Mouse (Mus musculus) MEL (cell line): ENCODE results near the gene Gm29133. TPM values are rescaled to one million over a fixed set of nuclear protein-coding genes. Genes with fewer than 3 reads are reported as not detected.

Experiments used
- DNase-seq: peaks from one replicate; pipeline ENCODE4 v3.0.0; 2011; ENCODE audit warnings: low read depth, low spot score
- H3K27ac ChIP-seq: 2 replicates; pipeline ENCODE4 v1.5.1; 2012; ENCODE audit warnings: low read depth, mild to moderate bottlenecking, control low read depth, low read length, moderate library complexity; ENCODE audit not compliant: control insufficient read depth
- H3K27me3 ChIP-seq, 2 experiments: fragments of 150-350 bp in 1 of 2; sonication (generic) in 1 of 2; 2 replicates each; pipeline ENCODE4 v1.6.1; 2012; ENCODE audit warnings: low read length in 2 of 2, mild to moderate bottlenecking in 2 of 2, improper control_type of control experiment in 1 of 2, moderate library complexity in 1 of 2; ENCODE audit not compliant: insufficient read depth in 2 of 2, control insufficient read depth in 1 of 2
- H3K36me3 ChIP-seq, 2 experiments: 2 replicates each; pipeline ENCODE4 v1.6.1; 2012 to 2014; ENCODE audit warnings: low read length in 2 of 2, improper control_type of control experiment in 1 of 2, inconsistent platforms in 1 of 2, mild to moderate bottlenecking in 1 of 2; ENCODE audit not compliant: insufficient read depth in 2 of 2, control insufficient read depth in 1 of 2
- H3K4me1 ChIP-seq, 2 experiments: fragments of 150-350 bp in 1 of 2; sonication (generic) in 1 of 2; 2 replicates each; pipeline ENCODE4 v1.6.1; 2012; ENCODE audit warnings: low read length in 2 of 2, improper control_type of control experiment in 1 of 2, mild to moderate bottlenecking in 1 of 2; ENCODE audit not compliant: insufficient read depth in 2 of 2, control insufficient read depth in 1 of 2
- H3K4me3 ChIP-seq, 2 experiments: fragments of 150-350 bp in 1 of 2; sonication (generic) in 1 of 2; 2 replicates each; pipeline ENCODE4 v1.5.1; 2012; ENCODE audit warnings: low read depth in 2 of 2, low read length in 2 of 2, mild to moderate bottlenecking in 2 of 2, moderate library complexity in 2 of 2, control low read depth in 1 of 2, improper control_type of control experiment in 1 of 2; ENCODE audit not compliant: control insufficient read depth in 1 of 2, insufficient read depth in 1 of 2
- H3K79me2 ChIP-seq: 2 replicates; pipeline ENCODE4 v1.6.1; 2012; ENCODE audit warnings: mild to moderate bottlenecking, low read length, moderate library complexity; ENCODE audit not compliant: control insufficient read depth, poor library complexity, insufficient read depth
- H3K9ac ChIP-seq: 2 replicates; pipeline ENCODE4 v1.6.1; 2012; ENCODE audit warnings: low read depth, mild to moderate bottlenecking, control low read depth, low read length, moderate library complexity; ENCODE audit not compliant: control insufficient read depth, poor library complexity, severe bottlenecking
- H3K9me3 ChIP-seq: fragments of 150-350 bp; sonication (generic); replicated peaks from 2 replicates; pipeline ENCODE4 v1.6.1; 2012; ENCODE audit warnings: mild to moderate bottlenecking, low read length, improper control_type of control experiment, moderate library complexity; ENCODE audit not compliant: insufficient read depth
- CTCF ChIP-seq, 3 experiments: IDR thresholded peaks in 2 of 3; conservative IDR thresholded peaks in 1 of 3; 2 replicates each; pipeline ENCODE4 v1.5.1; 2011 to 2012; ENCODE audit warnings: low read length in 3 of 3, low read depth in 2 of 3, mild to moderate bottlenecking in 2 of 3, improper control_type of control experiment in 1 of 3, inconsistent platforms in 1 of 3, mixed read lengths in 1 of 3, moderate library complexity in 1 of 3; ENCODE audit not compliant: control insufficient read depth in 1 of 3, insufficient read depth in 1 of 3, poor library complexity in 1 of 3, severe bottlenecking in 1 of 3
- EP300 ChIP-seq, 2 experiments: IDR thresholded peaks; 2 replicates each; pipeline ENCODE4 v1.6.1; 2011; ENCODE audit warnings: improper control_type of control experiment in 2 of 2, low read length in 2 of 2, low read depth in 1 of 2, mild to moderate bottlenecking in 1 of 2
- ETS1 ChIP-seq: IDR thresholded peaks from 2 replicates; pipeline ENCODE4 v1.6.1; 2012; ENCODE audit warnings: low read depth, mild to moderate bottlenecking, inconsistent platforms, low read length, improper control_type of control experiment, moderate library complexity
- MAFK ChIP-seq: IDR thresholded peaks from 2 replicates; pipeline ENCODE4 v1.6.1; 2011; ENCODE audit warnings: low read depth, mild to moderate bottlenecking, low read length, improper control_type of control experiment, borderline replicate concordance
- MXI1 ChIP-seq: IDR thresholded peaks from 2 replicates; pipeline ENCODE4 v1.6.1; 2011; ENCODE audit warnings: mild to moderate bottlenecking, low read depth, low read length, improper control_type of control experiment
- MYC ChIP-seq: IDR thresholded peaks from 2 replicates; pipeline ENCODE4 v1.6.1; 2011; ENCODE audit warnings: low read depth, mild to moderate bottlenecking, low read length, improper control_type of control experiment, moderate library complexity
- POLR2AphosphoS2 ChIP-seq: IDR thresholded peaks from 2 replicates; pipeline ENCODE4 v1.6.1; 2011; ENCODE audit warnings: low read length, improper control_type of control experiment
- RAD21 ChIP-seq: IDR thresholded peaks from 2 replicates; pipeline ENCODE4 v1.6.1; 2011; ENCODE audit warnings: mild to moderate bottlenecking, low read depth, low read length, improper control_type of control experiment
- RCOR1 ChIP-seq: IDR thresholded peaks from 2 replicates; pipeline ENCODE4 v1.6.1; 2012; ENCODE audit warnings: low read depth, mild to moderate bottlenecking, inconsistent platforms, low read length, improper control_type of control experiment
- SMC3 ChIP-seq: IDR thresholded peaks from 2 replicates; pipeline ENCODE4 v1.6.1; 2011; ENCODE audit warnings: low read depth, low read length, improper control_type of control experiment
- TAL1 ChIP-seq: IDR thresholded peaks from 2 replicates; pipeline ENCODE4 v1.6.1; 2012; ENCODE audit warnings: mild to moderate bottlenecking, inconsistent platforms, low read length, moderate library complexity, mixed read lengths
- ZC3H11A ChIP-seq: IDR thresholded peaks from 2 replicates; pipeline ENCODE4 v1.6.1; 2012; ENCODE audit warnings: low read depth, mild to moderate bottlenecking, inconsistent platforms, low read length, improper control_type of control experiment
- ZNF384 ChIP-seq: IDR thresholded peaks from 2 replicates; pipeline ENCODE4 v1.6.1; 2012; ENCODE audit warnings: low read depth, mild to moderate bottlenecking, inconsistent platforms, low read length, improper control_type of control experiment
- polyA plus RNA-seq, 2 experiments: library from polyadenylated mRNA; stranded (reverse) in 1 of 2; unstranded in 1 of 2; fragments of >175 nt in 1 of 2; fragments of >200 nt in 1 of 2; gene quantifications; 2 replicates each; pipeline versions ENCODE4 v1.2.1 to v1.2.4; 2012; ENCODE audit warnings: low replicate concordance in 2 of 2, low read depth in 1 of 2; ENCODE audit not compliant: insufficient read length in 2 of 2, insufficient read depth in 1 of 2, missing spikeins in 1 of 2
- total RNA-seq: library from RNA; depleted of rRNA; stranded (reverse); fragments of 300-350 nt; gene quantifications from 2 replicates; pipeline ENCODE4 v1.2.3, GENCODE M21; 2012

Gm29133 gene
- total and polyA plus RNA-seq, 3 experiments: not detected

GRCm38 (mm10) chr3:75720663-75721062 lies 27.3 kb upstream of the Gm29133 start:
- H3K9me3 ChIP-seq: no peaks in the 10 kb centered on the region
- H3K27me3 ChIP-seq: no peaks in the 10 kb centered on the region
- H3K36me3 ChIP-seq: no peaks in the 10 kb centered on the region
- no peak overlapping the region for H3K27ac ChIP-seq
- DNase-seq: peak; percentile 55
- H3K79me2 ChIP-seq: no peaks in the 10 kb centered on the region
- H3K4me3 ChIP-seq: no peak overlapping the region
- no peaks in the 10 kb centered on the region for H3K4me1 ChIP-seq
- H3K9ac ChIP-seq: no peak overlapping the region
- TF ChIP-seq ZC3H11A (peak; percentile 81), POLR2AphosphoS2 (no peak), MYC (no peak), RCOR1 (no peak), RAD21 (peak; percentile 88), SMC3 (peak; percentile 89), CTCF (IDR thresholded peaks at IDR 0.05 in 2 of 3, conservative IDR thresholded peaks at IDR 0.05 in 1 of 3; ENCODE audit: control insufficient read depth in 1 of 3, insufficient read depth in 1 of 3, low read depth in 2 of 3, low read length in 3 of 3, poor library complexity in 1 of 3, severe bottlenecking in 1 of 3) (peak; percentile 11 to 82 (median 43); a peak in 4 of 6 replicates), ZNF384 (peak; percentile 95)

- TF ChIP-seq TAL1 (0 out of 2 replicates have a peak, but pooled peaks have one; percentile 4), MAFK (no peak), ETS1 (0 out of 2 replicates have a peak, but pooled peaks have one; percentile 26), EP300 (IDR thresholded peaks at IDR 0.05; ENCODE audit: low read depth in 1 of 2, low read length in 2 of 2) (peak in 1 of 2 experiments; percentile 37; a peak in 2 of 4 replicates), MXI1 (no peak), ZC3H11A (no peak)
- no peak overlapping the region for H3K9ac ChIP-seq
- peak; percentile 65 for DNase-seq
- H3K36me3 ChIP-seq: no peaks in the 10 kb centered on the region
- H3K79me2 ChIP-seq: no peaks in the 10 kb centered on the region
- no peak overlapping the region for H3K4me3 ChIP-seq
- no peaks in the 10 kb centered on the region; a peak in 1 of 4 replicates for H3K27me3 ChIP-seq
- no peak overlapping the region for H3K27ac ChIP-seq
- no peaks in the 10 kb centered on the region for H3K9me3 ChIP-seq
- no peaks in the 10 kb centered on the region; a peak in 1 of 4 replicates for H3K4me1 ChIP-seq
Measured at GRCm38 (mm10) chr3:75730982-75731600, 16.9 kb upstream of the Gm29133 start.
